Mouse (Mus musculus): ENCODE data around the gene Cdk5r2. TPM values are rescaled to one million over a fixed set of nuclear protein-coding genes. Genes with fewer than 3 reads are reported as not detected.
"Not testable (repeated sequence)": the region's sequence is repeated elsewhere in the genome, so short reads cannot be mapped to it uniquely, and the experiment has no call there.

Gene Cdk5r2
- total RNA-seq (2015) (not detected in 2 replicates), total RNA-seq (2017) (not detected in 2 replicates)

DNA sequence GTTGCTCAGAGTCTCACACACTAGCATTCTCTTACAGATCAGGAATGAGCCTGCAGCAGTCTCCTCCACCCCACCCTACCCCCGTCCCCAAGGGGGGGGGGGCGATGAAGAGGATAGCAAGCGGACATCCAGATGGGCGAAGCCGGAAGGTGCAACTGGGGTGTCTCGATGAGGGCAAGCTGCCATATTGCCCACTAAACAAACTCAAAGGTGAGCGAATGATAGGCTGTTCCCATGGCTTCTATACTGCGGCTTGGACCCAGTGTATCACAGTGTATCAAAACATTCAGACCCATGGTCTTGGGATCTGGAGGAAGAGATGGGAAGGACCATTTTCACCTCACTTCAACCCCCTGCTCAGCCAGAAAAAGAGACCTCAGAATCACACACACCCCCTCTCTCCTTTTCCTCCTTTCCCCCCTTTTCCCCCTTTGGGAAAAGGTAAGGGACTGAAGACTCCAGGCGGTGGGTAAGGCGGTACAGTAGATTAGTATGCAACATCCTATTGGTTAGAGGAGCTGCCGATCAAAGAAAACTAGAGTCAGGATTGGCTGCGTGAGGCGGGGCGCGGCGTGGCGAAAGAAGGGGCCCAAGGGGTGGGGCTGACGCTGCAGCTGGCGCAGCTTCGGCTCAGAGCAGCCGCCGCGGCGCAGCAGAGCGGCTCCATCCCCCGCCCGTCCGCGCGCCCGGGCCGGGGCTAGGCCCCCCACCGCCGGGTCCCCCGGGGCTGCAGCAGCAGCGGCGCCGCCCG lies at the start of gene Cdk5r2:
Gene Cdk5r2 (plus strand): TSS at position 629 of the 751 bp plus-strand sequence.
- ATAC-seq (replicated peaks; ENCODE audit: poor library complexity) = peak; percentile 85

DNA sequence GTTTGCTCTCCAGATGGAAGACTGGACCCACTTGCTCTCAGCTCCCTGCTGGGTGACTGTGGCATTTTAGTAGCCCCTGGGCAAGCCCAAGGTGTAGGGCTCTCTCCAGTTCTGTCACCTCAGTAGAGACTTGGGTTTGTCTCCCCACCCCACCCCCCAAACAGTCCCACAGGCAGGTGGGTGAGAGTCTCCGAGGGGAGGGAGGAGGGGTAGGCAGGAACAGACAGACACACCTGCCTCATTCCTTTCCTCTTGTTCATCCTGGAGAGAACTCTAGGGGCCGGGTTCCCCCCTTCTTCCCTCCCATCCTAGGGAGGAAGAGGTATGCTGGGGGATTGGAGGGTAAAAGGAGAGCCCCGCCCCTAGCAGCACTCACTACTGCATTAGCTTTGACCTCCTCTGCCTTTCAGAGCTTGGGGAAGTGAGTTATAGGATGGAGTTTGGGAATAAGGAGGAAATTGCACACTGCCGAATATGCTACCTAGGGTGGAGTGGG lies 49.3 kb upstream of the Cdk5r2 start:
- ATAC-seq (replicated peaks; ENCODE audit: poor library complexity) = no peak

DNA sequence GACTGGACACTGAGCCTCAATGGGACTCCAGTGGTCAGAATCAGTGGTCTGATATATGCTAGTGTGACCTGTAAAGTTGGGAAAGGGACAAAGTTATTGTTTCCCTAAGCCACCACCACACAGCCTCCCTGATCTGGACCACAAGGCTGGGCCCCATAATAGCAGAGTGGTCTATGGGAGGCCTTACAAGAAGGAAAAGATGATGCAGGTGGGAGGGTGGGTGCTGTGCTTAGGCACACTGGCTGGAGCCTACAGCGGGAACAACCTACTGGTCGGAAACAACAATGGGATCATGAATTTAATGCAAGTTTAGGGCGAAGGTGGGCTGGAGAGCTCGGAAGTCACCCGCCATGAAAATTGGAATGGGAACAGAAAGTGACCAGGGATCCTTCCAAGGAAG lies 48.9 kb upstream of the Cdk5r2 start:
- ATAC-seq (replicated peaks; ENCODE audit: poor library complexity) = no peak

DNA sequence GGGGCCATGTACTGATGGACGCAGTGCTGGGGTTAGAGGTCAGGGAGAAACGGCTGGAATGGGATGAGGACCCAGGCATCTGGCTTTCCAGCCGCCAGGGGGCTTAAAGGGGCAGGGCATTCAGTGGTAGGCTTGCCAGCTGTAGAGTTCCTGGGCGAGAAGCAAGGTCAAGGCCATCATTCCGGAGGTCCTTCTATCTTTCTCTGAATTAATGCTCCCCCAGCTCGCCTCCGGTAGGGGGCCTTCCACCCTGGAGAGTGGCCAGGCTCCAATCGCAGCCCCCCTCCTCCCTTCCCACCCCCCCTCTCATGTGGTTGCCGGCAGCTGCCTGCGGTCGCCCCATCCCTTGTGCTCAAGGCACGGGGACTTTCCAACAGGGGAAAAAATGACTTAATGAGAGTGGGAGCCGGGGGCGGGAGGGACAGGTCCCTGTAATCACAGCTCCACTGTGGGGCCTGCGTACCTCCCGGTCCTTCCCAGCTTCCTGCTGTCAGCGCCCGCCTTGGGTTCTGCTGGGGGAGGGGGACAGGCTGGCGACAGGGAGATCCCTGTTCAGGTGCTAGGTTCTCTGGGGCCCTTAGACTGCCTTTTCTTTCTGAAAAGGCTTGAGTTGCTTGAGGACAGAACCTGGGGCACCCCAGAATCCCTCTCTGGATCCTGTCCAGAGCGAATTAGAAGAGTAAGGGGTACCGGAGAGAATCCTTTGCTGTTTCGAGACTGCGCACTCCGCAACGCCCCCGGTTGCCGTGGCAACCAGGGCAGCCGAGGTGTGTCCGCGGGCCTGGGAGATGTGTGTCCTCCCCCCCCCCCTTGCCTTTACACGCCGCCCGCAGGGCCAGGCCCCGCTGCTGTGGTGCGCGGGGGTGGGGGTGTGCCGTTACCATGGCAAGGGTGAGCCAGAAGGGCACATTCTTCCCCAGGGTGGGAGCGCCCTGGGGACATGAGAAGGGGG lies 48.1 kb upstream of the Cdk5r2 start:
- no peak for ATAC-seq (replicated peaks; ENCODE audit: poor library complexity)

DNA sequence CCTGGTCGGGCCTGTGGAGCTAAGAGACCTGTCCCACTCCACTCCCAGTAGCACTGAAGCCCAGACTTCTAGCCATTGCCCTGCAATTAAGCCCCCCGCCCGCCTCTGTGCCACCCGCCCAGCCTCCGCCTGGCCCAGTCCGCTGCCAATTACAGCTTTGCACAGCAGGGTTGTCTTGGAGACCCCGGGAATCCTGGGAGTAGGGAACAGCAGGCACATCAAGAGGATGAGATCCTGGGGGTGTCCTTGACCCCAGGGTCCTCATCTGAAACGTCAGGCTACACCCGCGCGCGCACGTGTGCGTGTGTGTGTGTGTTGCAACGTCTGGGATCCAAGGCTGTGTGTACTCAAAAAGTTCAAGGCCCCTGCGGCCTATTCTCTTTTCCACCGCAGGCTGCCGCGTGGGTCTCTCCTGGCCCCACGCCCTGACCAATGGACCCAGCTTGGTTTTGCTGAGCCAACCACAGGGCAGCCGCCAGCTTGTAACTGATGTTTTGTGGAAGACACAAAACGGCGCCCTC lies 47.1 kb upstream of the Cdk5r2 start:
- ATAC-seq (replicated peaks; ENCODE audit: poor library complexity) = no peak

DNA sequence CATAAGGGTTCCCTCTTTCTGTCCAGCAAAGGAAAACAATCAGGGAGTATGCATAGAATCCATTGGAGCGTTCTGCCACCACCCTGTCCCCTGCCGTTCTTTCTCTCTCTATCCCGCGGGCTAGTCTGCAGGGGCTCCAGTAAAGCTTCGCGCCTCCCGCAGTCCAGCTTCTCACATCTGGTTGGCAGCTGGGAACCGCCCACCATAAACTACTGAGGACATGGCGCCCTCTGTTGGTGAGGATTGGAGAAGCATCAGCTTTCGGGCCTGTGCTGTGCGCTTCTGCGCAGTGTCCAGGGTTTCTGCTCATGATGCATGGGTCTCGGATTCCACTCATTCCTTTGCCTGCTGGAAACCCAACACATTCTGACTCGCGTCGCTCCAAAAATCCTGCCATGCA lies 46.7 kb upstream of the Cdk5r2 start:
- ATAC-seq (replicated peaks; ENCODE audit: poor library complexity) = peak; percentile 90

DNA sequence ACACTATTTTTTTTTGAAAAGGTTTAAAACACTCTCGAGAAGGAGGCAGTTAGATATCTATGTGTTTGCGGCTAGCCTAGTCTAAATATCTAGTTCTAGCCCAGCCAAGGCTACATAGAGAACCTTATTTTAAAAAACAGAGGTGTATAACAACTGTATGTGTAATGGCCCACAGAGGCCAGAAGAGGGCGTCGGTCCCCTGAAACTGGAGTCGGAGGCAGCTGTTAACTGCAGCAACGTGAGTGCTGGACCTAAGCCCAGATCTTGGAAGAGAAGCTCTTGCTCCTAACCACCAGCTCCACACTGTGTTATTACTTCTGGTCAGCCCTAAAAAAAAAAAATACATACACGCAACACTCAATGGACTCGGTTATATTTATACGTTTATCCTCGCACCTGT lies 45.7 kb upstream of the Cdk5r2 start:
- no peak for ATAC-seq (replicated peaks; ENCODE audit: poor library complexity)

DNA sequence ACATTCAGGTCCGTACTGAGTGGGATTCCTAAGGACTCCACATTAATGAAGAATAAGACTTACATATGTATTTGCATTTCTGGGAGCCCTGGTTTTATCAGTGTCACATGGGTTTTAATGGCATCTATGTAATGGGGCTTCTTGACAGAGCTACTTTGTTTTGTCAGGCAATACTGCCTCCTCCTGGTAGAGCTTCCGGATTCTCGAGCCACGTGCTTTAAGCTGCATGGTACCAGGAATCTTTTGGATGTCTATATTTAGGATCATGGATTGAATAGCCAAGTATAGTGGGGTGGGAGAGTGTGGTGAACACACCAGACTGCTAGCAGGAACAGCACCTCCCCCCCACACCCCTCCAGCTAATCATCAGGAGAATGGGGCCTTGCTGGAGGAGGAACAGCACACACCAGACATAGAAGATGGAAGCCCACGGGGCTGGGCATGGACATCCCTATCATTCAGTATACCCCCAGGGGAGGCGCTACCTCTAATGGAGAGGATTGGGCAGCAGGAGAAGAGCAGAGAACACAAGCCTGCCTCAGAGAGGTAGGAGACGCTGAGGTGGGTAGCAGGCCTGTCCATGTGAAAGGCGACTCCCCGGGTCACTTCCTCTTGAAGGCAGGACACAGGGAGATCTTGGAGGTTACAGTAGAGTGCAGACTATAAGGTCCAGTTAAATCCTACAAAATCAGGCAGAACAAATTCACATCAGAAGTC lies 39.6 kb upstream of the Cdk5r2 start:
- ATAC-seq (replicated peaks; ENCODE audit: poor library complexity) = no peak

DNA sequence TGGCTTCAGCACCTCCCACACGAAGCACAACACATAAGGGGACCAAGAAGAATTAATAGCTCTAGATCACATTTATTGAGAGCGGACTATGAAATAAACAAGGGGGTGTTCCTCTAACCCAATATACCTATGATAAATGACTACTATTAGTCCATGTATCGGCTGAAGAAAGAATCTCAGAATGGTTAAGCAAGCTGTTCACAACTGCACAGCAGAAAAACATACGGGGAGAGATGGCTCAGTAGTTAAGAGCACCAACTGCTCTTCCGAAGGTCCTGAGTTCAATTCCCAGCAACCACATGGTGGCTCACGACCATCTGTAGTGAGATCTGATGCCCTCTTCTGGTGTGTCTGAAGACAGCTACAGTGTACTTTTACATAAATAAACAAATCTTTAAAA lies 38.8 kb upstream of the Cdk5r2 start:
- not testable (repeated sequence) for ATAC-seq (replicated peaks; ENCODE audit: poor library complexity)

DNA sequence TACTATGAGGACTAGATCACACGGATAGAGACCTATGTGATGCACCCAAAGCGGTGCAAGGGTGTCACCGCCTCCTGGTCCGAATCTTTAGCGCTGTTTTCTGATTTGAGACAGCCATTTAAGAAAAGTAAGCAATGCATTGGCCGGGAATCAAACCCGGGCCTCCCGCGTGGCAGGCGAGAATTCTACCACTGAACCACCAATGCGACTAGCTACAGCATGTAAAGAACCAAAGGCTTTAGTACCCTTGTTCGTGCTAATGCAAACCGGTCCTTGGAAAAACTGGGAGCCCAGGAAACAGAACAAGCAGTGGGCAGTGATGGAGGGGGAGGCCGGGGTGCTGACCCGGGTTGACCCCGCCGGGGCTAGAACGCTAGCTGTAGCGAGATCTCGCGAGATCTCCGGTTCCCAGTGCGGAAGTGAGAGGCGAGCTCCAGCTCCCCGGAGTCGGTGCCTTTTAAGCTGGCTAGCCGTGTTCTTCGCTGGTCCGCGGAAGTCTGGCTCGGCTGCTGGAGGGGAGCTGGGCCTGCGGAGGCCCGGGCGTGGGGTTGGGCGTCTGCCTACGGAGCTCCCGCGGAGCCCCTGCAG lies 38.0 kb upstream of the Cdk5r2 start:
- ATAC-seq (replicated peaks; ENCODE audit: poor library complexity) = peak; percentile 95

DNA sequence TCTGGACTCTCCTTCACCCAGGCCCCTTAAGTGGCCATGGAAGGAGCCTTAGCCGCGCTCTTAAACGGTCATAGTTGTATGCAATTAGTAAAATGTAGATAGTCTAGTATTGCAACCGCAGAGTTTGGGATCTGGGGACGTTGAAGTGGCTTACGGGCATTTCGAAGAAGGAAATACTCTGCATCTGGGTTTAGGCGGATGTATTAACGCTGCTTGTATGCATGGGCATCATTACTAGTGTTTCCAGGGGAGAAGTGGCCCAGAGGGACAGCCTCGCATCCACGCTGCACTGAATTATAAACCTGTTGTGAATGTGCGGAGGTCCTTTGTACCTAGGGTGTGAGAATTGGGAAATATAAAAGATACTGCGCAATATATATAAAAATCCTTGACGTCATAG lies 37.5 kb upstream of the Cdk5r2 start:
- ATAC-seq (replicated peaks; ENCODE audit: poor library complexity) = peak; percentile 37

DNA sequence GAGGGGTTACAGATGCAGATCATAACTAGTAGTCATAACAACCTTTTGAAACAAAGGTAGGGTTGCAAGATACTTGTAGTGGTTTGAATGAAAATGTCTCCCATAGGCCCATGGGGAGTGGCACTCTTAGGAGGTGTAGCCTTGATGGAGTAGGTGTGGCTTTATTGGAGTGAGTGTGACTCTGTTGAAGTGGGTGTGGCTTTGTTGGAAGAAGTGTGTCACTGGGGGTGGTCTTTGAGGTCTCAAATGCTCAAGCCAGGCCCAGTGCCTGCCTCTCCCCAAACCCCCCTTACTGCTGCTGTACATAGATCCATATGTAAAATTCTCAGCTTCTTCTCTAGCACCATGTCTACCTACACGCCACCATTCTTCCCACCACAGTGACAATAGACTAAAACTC lies 36.2 kb upstream of the Cdk5r2 start:
- ATAC-seq (replicated peaks; ENCODE audit: poor library complexity) = no peak

DNA sequence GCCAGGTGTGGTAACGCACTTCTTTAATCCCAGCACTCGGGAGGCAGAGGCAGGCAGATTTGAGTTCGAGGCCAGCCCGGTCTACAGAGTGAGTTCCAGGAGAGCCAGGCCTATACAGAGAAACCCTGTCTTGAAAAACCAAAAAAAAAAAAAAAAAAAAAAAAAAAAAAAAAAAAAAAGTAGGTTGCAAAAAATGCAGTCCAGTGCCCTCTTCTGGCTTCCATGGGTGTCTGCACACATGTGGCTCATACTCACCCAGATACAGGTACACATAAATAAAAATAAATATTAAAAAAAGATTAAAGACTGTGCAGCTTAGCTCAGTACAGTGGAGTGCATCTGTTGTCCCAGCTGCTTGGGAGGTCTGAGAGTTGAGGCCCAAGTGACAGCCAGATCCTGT lies 31.1 kb upstream of the Cdk5r2 start:
- not testable (repeated sequence) for ATAC-seq (replicated peaks; ENCODE audit: poor library complexity)

DNA sequence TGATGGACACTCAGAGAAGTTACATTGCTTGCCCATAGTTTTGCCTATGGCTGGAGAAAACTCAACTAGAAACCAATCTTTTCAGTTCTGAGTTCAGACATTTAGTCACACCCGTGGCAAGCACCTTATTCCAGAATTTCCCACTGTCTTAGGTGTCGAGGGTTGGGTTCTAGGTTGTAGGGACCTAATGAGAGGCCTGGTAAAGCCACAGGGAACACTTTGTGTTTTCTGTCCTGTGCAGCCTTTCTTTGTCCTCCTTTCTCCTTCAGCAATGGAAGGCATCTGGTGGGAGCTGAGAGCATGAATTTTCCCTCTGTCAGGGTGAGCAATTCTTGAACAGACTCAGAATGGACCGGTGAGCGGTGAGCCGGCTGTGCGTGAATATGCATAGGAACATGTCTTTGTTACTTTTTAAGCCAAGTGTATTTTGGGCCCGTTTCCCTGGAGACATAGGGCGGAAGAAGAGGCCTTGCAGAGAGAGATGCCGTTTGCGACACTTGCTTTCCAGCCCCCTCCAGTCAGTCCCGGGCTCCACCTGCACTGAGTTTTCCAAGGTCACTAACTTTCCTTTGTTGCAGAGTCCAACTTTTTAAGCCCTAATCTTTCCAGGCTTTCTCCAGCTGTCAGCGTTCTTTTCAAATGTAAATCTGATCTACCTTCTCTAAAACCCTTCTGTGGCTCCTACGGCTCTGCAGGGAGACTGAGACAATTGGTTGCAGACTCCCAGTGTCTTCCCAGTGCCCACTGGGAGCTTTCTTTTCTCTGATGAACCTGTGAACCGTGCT lies 30.0 kb upstream of the Cdk5r2 start:
- ATAC-seq (replicated peaks; ENCODE audit: poor library complexity) = no peak

DNA sequence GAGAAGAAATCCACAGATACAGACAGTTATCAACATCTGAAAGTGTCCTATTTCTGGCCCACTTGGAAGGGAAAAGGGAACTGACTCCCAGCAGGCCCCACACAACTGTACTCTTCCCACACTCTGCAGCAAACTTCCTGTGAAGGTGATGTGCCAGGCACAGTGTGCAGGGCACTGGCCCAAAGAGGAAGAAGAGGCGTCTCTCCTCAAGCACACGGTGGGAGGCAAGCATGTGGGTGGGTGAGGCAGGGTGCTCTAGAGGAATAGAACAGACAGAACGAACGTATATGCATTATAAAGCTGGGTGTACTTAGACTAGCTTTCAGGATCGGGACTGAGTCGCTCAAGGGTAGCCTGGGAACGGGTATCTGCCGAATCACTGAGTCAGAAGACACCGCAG lies 24.7 kb upstream of the Cdk5r2 start:
- ATAC-seq (replicated peaks; ENCODE audit: poor library complexity) = peak; percentile 58

DNA sequence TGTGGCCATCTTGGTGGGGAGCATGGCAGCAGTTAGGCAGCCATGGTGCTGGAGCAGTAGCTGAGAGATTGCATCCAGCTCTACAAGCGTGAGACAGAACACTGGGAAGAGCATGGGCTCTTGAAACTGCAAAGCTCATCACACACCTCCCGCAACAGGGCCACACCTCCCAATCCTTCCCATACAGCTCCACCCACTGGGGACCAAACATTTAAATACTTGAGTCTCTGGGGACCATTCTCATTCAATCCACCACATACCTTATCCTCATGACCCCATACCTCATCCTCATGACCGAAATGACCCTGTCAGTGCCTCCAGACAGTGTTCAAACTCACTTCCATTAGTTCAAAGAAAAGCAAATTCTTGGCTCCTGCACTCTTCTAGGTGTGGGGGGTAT lies 21.5 kb upstream of the Cdk5r2 start:
- no peak for ATAC-seq (replicated peaks; ENCODE audit: poor library complexity)

DNA sequence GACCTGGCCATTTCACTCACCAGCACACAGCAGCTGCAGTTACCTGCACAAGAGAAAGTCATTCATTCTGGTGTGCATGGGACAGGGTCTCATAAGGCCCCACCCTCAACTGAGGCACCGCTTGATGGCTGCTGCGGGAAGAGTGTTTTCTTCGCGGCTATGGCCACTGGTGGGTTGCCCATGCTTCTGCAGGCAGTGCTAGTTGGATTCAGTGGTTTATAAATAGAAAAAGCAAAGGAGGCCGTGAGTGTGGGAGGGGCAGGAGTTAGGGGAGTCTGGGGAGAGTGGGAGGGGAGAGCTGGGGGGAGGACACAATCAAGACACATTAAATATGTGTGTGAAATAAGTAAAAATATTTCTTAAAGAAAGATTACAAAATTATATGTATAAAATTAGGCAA lies 11.6 kb upstream of the Cdk5r2 start:
- ATAC-seq (replicated peaks; ENCODE audit: poor library complexity) = no peak

DNA sequence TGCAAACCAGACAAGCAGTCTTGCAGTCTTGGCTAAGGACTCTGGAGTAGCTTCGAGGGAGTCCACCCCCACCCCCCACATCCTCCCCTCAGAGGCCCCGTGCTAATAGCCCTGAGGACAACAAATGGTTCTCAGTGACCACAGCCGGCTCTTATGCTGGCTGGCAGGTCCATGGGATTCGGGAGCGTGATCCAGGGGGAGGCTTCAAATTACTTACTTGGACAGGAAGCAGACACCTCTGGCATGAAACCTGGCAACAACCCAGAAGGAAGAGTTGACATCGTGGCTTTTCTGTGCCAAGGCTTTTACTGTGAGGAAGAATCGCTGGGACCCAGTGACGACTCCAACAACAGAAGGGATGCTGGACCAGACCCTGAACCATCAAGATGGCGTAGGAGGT lies 8.4 kb upstream of the Cdk5r2 start:
- ATAC-seq (replicated peaks; ENCODE audit: poor library complexity) = no peak

DNA sequence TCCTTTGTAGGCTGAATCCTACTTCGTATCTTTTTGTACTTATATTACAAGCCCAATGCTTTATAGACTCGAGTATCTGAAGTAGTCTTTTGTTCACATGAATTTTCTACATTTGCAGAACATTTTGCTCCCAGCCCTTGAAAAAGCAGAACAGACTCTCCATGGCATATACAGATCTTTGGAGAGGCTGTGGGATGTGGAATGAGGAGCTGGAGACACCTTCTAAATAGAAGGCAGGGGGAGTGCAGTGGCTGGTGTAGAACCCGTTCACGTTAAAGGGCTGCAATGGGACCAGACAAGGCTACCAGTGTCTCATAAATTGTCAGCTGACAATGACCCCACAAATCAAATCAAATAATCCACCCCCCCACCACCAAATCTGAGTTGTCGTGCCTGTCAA lies 5.8 kb upstream of the Cdk5r2 start:
- no peak for ATAC-seq (replicated peaks; ENCODE audit: poor library complexity)

DNA sequence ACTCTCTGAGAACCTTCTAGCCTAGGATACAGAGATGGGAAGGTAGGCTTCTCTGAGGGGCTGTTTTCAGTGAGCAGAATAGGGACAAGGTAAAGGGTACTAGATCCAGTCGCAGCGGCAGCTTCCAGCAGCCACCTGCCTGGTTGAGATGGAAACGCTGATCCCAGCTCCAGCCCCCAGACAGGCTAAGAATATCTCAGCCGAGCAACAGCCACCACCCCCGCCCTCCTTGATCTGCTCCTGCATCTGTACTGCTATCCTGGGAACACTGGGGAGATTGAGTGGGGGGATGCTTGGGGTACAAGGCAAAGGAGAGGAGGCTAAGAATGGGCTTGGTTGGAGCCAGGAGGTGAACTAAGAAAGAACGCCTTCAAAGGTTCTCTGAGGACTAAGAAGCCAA lies 4.5 kb upstream of the Cdk5r2 start:
- no peak for ATAC-seq (replicated peaks; ENCODE audit: poor library complexity)

Measured in megakaryocyte progenitor cell, adult 5-6 weeks (primary cell).